Mouse (Mus musculus): ENCODE results near the gene Pi4kb. TPM values are rescaled to one million over a fixed set of nuclear protein-coding genes. Genes with fewer than 3 reads are reported as not detected.
A peak's percentile ranks its signal among the peaks of the same experiment; 100 is the strongest.
"Not testable (repeated sequence)": the region's sequence is repeated elsewhere in the genome, so short reads cannot be mapped to it uniquely, and the experiment has no call there.

Pi4kb gene
- 10.5 and 11.6 TPM in 2 replicates for polyA plus RNA-seq (2015; fragmentation: Nextera tagmentation; extraction: Ambion mirVana)

DNA sequence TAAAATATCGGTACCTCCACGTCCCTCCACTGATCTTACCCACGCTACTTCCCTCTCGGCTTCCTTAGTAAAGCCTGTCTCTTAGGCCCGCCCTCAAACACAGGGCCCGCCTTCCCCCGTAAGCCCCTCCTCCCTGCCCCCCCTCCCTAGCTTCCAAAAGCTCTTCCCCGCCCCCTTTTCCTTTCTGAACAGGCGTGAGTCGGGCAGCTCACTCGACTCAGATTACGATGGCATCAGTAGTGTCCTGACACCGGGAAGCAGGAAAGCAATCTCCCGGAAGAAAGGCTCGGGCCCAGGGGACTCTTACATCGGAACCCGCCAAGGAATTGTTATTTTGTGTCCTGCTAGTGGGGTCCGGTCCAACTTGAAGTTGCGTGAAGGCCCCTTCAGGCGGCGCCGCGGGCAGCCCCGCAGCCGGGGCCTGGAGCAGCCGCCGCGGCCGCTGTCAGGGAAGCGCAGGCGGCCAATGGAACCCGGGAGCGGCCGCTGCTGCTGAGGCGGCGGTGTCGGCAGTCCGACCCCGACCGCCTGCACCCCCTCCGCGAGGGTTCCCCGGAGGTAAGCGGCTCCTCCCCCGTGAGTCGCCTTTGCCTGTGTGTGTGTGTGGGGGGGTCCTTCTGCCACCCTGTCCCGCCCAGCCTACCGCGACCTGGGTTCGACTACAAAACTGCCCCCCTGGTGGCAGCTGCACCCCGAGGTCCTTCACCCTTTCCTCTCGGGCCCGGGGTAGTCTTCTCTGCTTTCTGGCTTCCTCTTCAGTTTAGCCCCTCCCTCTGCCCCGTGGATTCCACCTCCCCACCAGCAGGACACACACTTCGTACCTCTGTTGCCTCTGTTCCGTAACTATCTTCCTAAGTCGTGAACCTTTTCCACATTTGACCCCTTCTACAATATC is at the start of gene Pi4kb:
TSS of gene Pi4kb (plus strand) at position 204 of the 895 bp plus-strand sequence.
- Histone ChIP-seq H3K4me3 (ENCODE audit: low read depth, low read length) (peak within 1 kb of the TSS; percentile 92), H3K27me3 (replicated peaks; ENCODE audit: control insufficient read depth, insufficient read depth, low read length) (no peaks in the 10 kb centered on the region), H3K9me3 (ENCODE audit: control insufficient read depth) (no peaks in the 10 kb centered on the region), H3K4me2 (replicated peaks; ENCODE audit: low read depth) (peak within 1 kb of the TSS; percentile 82), H3K4me1 (replicated peaks; ENCODE audit: control insufficient read depth, insufficient read depth, low read length) (no peaks in the 10 kb centered on the region; the same call in 1 of the 2 replicates), H3K9ac (ENCODE audit: low read depth, low read length) (peak within 1 kb of the TSS; percentile 97), H3K36me3 (ENCODE audit: control insufficient read depth, insufficient read depth) (no peaks in the 10 kb centered on the region), H3K27ac (ENCODE audit: low read depth, low read length) (peak within 1 kb of the TSS; percentile 94)
- TF ChIP-seq CTCF (IDR thresholded peaks at IDR 0.05; ENCODE audit: low read depth) = peak; percentile 23
- under 1% methylated on average over 51 of the region's 57 CpGs for WGBS
- peak; percentile 94 for ATAC-seq

DNA sequence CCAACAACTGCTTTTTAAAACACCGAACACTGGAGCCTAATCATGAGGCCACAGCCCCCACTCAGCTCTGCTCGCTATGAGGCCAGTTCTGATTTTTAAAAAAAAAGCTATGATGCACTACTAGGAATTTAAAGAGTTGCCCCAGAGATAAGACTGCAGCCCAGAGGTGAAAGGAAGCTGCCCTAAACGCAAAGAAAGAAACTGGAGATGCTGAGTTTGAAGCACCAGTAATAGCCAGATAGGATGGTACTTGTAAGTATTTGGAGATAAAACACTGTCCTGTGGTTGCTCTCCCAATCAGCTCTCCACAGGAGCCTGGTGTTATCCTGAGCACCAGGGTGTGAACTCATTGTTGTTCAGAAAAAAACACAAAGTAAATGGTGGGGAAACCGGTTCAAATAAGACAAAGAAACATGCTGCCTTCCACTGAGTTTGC is 48.2 kb upstream of the Pi4kb start:
- WGBS = 50% methylated on average over 4 of the region's 4 CpGs
- H3K4me1 ChIP-seq (replicated peaks; ENCODE audit: control insufficient read depth, insufficient read depth, low read length); H3K27me3 ChIP-seq (replicated peaks; ENCODE audit: control insufficient read depth, insufficient read depth, low read length); H3K27ac ChIP-seq (ENCODE audit: low read depth, low read length); H3K36me3 ChIP-seq (ENCODE audit: control insufficient read depth, insufficient read depth); H3K4me3 ChIP-seq (ENCODE audit: low read depth, low read length); H3K4me2 ChIP-seq (replicated peaks; ENCODE audit: low read depth); H3K9ac ChIP-seq (ENCODE audit: low read depth, low read length); H3K9me3 ChIP-seq (ENCODE audit: control insufficient read depth); ATAC-seq: not testable (repeated sequence)

DNA sequence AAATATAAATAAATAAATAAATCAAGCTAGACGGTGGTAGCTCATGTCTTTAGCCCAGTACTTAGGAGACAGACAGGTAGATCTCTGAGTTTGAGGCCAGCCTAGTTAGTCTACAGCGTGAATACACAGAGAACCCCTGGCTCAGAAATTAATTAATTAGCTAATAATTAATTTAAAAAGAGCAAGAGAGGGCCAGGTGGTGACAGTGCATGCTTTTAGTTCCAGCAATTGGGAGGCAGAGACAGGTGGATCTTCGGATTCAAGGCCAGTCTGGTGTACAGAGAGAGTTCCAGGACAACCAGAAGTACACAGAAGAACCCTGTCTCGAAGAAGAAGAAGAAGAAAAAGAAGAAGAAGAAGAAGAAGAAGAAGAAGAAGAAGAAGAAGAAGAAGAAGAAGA is 45.6 kb upstream of the Pi4kb start:
- 81% methylated on average over 4 of the region's 4 CpGs for WGBS
- H3K9me3 ChIP-seq (ENCODE audit: control insufficient read depth); H3K4me1 ChIP-seq (replicated peaks; ENCODE audit: control insufficient read depth, insufficient read depth, low read length); H3K4me3 ChIP-seq (ENCODE audit: low read depth, low read length); H3K9ac ChIP-seq (ENCODE audit: low read depth, low read length); H3K4me2 ChIP-seq (replicated peaks; ENCODE audit: low read depth); H3K36me3 ChIP-seq (ENCODE audit: control insufficient read depth, insufficient read depth); H3K27ac ChIP-seq (ENCODE audit: low read depth, low read length); H3K27me3 ChIP-seq (replicated peaks; ENCODE audit: control insufficient read depth, insufficient read depth, low read length); ATAC-seq: not testable (repeated sequence)

DNA sequence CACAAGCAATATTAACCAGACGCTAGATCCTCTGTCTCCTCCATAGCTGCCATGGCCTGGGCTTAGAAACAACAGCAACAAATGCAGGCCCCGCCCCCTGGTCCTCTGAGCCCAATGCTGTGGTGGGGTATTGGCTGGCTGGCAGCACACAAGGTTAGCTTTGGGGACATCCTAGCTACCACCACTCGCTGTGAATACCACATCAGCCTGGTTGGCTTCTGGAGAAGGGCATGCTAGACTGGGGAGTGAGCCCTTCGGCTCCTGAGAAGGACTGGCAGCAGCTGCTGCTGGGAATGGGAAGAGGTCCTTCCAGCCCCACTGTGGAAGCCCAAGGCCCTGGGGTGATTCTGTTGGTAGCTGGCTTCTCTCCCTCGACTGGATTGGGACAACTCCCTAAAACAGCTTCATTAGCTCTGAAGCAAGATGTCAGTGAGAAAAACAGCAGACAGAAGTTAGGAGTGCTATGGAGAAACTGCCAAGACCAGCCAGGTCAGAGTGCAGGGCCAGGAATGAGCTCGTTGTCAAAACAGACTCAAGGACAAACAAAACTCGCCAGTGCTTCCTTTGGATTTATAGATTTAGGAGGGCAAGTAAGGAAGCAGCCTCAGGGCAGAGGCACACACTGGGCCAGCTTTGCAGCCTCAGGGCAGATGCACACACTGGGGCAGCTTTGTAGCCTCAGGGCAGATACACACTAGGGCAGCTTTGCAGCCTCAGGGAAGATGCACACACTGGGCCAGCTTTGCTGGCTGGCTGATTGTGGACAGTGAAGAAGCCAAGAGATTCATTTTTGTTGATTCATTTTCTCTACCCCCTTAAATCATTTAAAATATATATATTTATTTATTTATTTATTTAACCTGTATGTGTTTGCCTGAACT is 43.9 kb upstream of the Pi4kb start:
- H3K27ac ChIP-seq (ENCODE audit: low read depth, low read length) = peak overlapping the region; percentile 21; the same call in 1 of the 2 replicates
- ATAC-seq; H3K9ac ChIP-seq (ENCODE audit: low read depth, low read length); H3K9me3 ChIP-seq (ENCODE audit: control insufficient read depth); H3K36me3 ChIP-seq (ENCODE audit: control insufficient read depth, insufficient read depth); H3K4me2 ChIP-seq (replicated peaks; ENCODE audit: low read depth); H3K27me3 ChIP-seq (replicated peaks; ENCODE audit: control insufficient read depth, insufficient read depth, low read length); H3K4me3 ChIP-seq (ENCODE audit: low read depth, low read length); H3K4me1 ChIP-seq (replicated peaks; ENCODE audit: control insufficient read depth, insufficient read depth, low read length): not testable (repeated sequence)
- WGBS = 35% methylated on average over 7 of the region's 7 CpGs

DNA sequence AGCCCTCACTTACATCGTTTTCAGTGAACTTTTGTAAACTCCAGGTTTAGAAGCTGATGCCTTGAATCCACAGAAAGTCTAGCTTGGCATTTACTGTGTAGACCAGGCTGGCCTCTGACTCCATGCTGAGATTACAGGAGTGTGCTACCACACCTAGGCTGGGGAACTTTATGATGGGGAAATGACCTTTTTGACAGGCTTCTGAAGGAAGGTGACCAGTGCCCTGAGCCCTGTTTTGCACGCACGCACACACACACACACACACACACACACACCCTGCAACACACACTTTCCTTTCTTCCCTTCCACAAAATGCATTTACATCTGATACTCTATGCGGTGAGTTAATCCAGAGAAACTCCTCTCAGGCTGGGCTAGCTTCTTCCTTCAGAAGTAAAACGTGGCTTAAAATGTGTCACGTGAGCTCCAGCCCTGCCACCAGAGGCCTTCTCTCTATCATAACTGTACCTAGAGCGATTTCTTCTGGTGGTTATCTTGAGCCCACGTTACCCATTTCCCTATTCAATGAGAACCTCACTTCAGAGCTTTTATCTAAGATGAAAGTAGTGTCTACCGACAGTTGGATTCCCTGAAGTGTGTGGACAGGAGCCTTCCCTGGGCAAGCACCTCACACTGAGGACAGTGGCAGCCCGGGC is 43.0 kb upstream of the Pi4kb start:
- WGBS = 72% methylated on average over 10 of the region's 10 CpGs
- H3K9ac ChIP-seq (ENCODE audit: low read depth, low read length) = not testable (repeated sequence)

DNA sequence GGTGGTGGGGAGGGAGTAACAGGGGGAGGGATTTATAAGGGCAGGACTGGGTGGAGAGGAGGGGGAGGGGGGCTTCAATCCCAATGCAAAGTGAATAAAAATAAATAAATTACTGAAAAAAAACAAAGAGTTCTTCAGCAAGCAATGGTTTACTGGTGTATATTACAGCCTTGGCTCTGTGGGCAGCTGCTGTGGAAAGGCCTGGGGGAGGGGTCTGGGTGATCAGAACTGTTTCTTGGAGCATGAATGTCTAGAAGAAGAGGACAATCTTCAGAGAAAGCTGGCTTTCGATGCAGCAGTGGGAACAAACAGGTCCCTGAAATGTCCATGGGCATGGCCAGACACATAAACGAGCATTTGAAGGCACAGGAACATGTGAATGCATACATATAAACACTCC is 42.3 kb upstream of the Pi4kb start:
- not testable (repeated sequence) for H3K4me1 ChIP-seq (replicated peaks; ENCODE audit: control insufficient read depth, insufficient read depth, low read length); ATAC-seq; H3K9me3 ChIP-seq (ENCODE audit: control insufficient read depth); H3K9ac ChIP-seq (ENCODE audit: low read depth, low read length); H3K27me3 ChIP-seq (replicated peaks; ENCODE audit: control insufficient read depth, insufficient read depth, low read length); H3K36me3 ChIP-seq (ENCODE audit: control insufficient read depth, insufficient read depth); H3K4me3 ChIP-seq (ENCODE audit: low read depth, low read length)
- Histone ChIP-seq H3K4me2 (replicated peaks; ENCODE audit: low read depth) (peak overlapping the region; percentile 58), H3K27ac (ENCODE audit: low read depth, low read length) (0 out of 2 replicates have a peak overlapping the region, but pooled peaks have one; percentile 78)
- 38% methylated on average over 2 of the region's 2 CpGs for WGBS

More for the DNA sequence above, 43.0 kb upstream of the Pi4kb start:
- H3K4me3 ChIP-seq (ENCODE audit: low read depth, low read length); H3K27ac ChIP-seq (ENCODE audit: low read depth, low read length); H3K27me3 ChIP-seq (replicated peaks; ENCODE audit: control insufficient read depth, insufficient read depth, low read length); H3K4me2 ChIP-seq (replicated peaks; ENCODE audit: low read depth); H3K36me3 ChIP-seq (ENCODE audit: control insufficient read depth, insufficient read depth); H3K9me3 ChIP-seq (ENCODE audit: control insufficient read depth); ATAC-seq; H3K4me1 ChIP-seq (replicated peaks; ENCODE audit: control insufficient read depth, insufficient read depth, low read length): not testable (repeated sequence)
